Mouse (Mus musculus): ENCODE data around the gene Lpcat2.
"Not testable (repeated sequence)": the region's sequence is repeated elsewhere in the genome, so short reads cannot be mapped to it uniquely, and the experiment has no call there.

The Lpcat2 gene

DNA sequence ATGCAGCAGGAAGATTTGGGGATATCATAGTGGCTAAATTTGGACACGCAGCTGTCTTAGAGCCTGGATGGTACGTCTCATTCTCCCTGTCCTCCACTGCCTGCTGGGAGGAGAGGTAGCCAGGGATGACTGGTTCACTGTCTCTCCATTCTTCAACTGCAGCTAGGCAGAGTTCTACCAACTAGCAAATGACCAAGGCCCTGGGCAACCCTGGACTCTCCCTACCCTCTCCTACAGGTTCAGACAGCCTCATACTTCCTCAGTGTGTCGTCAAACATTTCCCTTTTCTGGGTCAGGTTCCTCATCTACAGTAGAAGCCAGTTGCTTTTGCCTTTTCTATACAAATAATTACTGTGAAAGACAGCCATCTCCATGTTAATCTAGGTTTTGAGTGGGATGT, 466 bp upstream of the Lpcat2 start:
- DNase-seq: no peak

GRCm38 (mm10) chr8:92856273-92856986, 1.3 kb downstream of the Lpcat2 start:
- no peak for DNase-seq

- DNase-seq: no peak
Observed at GRCm38 (mm10) chr8:92858475-92859182, 3.5 kb downstream of the Lpcat2 start.

DNA sequence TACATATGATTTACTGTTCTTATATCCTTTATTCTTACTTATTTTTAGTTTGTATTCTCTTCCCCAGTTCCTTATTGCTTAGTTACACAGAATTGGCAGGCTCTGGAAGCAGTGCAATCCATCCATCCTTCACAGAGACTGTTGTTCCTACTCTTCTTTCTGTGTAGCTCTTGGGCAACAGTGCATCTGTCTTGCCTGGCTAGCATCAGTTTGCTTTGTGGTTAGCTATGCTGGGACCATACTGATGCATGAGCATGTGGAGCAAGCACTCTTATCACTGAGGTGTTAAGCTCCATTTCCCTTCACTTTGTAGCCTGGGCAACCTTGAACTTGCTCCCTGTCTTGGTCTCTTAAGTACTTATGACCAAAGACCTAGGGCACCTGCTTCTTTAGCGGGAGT, 6.8 kb downstream of the Lpcat2 start:
- no peak for DNase-seq

GRCm38 (mm10) chr8:92870281-92870680, 15.1 kb downstream of the Lpcat2 start:
- no peak for DNase-seq

GRCm38 (mm10) chr8:92872063-92872759, 17.1 kb downstream of the Lpcat2 start:
- DNase-seq: no peak

GRCm38 (mm10) chr8:92875795-92876194, 20.7 kb downstream of the Lpcat2 start:
- no peak for DNase-seq

- DNase-seq: no peak
Observed at GRCm38 (mm10) chr8:92881247-92881646, 26.1 kb downstream of the Lpcat2 start.

DNA sequence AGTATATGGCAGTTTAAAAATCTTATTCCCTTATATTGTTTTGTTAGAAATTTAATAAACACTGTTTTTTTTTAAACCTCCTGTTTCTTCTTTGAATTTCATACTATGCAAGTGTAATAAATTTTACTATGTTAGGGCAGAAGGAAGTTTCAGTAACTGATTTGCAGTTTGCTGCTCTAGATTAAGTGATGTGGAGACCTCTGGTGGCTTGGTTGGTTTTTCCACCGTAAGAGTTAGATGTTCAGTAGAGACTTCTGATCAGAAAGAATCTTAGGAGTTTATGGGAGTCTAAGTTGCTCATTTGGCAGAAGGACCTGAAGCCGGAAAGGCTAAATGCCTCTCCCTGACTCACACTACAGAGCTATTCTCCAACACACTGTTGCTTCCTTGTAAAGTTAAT, 28.6 kb downstream of the Lpcat2 start:
- no peak for DNase-seq

DNA sequence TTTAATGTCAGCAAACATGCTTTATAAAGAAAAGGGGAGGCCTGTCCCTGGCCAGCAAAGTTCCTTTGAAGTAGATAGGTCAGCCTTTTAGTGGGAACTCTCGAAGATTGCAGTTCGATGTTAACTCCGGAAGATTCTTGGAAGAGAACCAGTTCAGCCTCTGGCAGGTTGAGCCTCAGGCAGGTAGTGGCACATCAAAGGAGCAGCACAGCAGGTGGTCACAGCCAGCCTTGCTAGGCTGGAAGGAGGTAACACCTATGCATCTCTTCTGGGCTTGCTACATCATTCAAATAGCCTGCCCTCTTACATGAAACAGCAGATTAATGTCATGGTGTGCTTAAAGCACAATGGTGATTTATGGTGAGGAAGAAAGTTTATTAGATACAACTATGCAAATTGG, 37.1 kb downstream of the Lpcat2 start:
- not testable (repeated sequence) for DNase-seq

- DNase-seq: no peak
Observed at GRCm38 (mm10) chr8:92893870-92894269, 38.7 kb downstream of the Lpcat2 start.

DNA sequence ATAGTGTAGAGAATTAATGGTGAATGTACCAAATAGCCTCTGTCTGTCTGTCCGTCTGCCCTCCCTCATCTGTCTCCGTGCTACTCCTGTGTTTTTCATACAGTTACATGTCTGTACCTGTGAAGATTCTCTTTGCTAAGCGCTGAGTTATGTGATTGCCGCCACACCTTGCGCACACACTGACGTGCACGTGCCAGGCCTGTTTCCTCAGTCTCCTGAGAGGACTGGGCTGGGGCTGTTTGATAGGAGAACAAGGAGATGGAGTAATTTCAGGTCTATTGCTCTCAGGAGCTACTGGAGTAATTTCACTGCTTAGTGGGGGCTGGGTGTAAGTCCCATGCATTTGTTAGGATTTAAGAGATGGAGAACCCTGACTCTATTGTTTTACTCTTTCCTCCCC, 39.9 kb downstream of the Lpcat2 start:
- no peak for DNase-seq

DNA sequence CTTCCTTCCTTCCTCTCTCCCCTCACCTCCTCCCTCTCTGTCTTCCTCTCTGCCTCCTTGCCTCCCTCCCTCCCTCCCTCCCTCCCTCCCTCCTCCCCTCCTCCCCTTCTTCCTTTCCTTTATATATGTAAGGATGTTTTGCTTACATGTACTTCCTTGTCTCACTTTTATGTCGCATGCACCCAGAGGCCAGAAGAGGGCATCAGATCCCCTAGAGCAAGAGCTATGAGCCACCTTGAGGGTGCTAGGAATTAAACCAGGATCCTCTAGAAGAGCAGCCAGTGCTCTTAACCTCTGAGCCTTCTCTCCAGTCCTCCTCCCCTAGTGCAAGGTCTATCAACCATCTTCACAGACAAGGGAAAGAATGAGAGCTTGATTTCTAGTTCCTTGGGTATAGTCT, 40.9 kb downstream of the Lpcat2 start:
- DNase-seq: no peak

- DNase-seq: no peak
Observed at GRCm38 (mm10) chr8:92896611-92897010, 41.5 kb downstream of the Lpcat2 start.

- DNase-seq: no peak
Observed at GRCm38 (mm10) chr8:92897794-92898193, 42.7 kb downstream of the Lpcat2 start.

DNA sequence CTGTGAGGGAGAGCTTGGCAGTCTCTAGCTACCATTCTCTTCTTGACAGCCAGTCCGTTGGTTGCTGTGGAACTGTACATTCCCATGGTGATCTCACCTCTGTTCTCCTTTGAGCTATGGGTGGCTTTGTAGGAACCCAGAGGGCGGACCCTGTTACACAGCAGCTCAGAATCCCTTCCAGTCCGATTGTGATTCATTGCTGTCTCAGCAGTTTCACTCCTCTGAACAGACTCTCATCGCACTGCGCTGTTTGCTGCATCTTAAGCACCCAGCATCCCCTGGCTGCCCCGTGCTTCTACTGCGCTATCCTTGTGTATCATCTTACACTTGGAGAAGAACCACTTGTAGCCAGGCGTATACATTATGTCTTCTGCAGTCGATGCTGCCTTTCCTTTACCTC, 44.5 kb downstream of the Lpcat2 start:
- DNase-seq: no peak

- DNase-seq: no peak
Observed at GRCm38 (mm10) chr8:92901107-92901506, 46.0 kb downstream of the Lpcat2 start, which contains the start of gene Capns2. Gene Capns2 (plus strand): TSS chr8:92901407.

- DNase-seq: no peak
Observed at GRCm38 (mm10) chr8:92902981-92903380, 47.8 kb downstream of the Lpcat2 start.

DNA sequence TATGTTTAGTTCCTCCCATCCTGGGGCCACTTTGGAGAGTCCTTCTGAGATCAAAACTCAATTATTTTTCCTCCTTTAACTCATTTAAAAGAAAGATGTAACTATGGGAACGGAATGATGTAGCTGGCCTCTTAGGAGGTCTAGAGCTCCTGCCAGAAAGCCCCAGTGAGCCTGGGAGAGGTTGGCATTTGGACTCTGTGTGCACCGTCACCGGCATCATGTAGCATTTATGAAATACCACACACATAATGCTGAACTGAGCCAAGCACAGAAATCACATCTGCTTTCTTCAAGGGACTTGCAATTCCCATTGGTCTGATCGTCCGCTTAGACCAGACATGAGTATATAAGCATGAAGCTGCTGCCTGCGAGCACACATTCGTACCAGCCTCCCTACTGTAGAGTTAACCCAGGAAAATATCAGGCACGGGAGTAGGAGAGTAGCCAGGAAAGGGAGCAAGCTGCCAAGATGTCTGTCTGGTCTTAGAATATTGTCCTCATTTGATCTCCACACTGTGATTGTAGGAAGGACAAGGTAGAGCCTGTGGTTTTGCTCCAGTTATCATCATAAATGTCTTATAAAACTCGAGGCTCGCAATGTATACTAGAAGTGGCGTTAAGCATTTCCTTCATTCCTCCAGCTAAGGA, 48.5 kb downstream of the Lpcat2 start:
- DNase-seq: no peak

- DNase-seq: no peak
Observed at GRCm38 (mm10) chr8:92906553-92906952, 51.4 kb downstream of the Lpcat2 start.

DNA sequence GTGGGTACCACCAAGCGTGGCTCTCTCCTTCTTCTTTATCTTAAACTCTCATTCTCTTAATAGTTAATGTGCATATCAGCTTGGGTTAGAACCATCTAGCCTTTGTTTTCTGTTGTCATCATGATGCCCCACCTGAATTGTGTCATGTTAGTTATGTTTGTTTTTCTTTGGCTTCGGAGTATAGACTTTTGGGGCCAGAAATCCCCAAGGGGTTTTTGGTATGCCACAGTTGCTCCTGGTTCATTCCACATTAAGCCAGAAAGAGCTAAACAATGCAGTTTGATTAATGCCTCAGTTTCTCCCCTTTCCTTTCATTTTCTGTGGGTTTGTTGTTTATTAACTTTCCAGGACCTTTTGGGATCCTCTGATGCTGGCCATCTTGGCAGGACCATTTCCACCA, 53.3 kb downstream of the Lpcat2 start:
- DNase-seq: no peak

- no peak for DNase-seq
Observed at GRCm38 (mm10) chr8:92911477-92911876, 56.3 kb downstream of the Lpcat2 start.

DNA sequence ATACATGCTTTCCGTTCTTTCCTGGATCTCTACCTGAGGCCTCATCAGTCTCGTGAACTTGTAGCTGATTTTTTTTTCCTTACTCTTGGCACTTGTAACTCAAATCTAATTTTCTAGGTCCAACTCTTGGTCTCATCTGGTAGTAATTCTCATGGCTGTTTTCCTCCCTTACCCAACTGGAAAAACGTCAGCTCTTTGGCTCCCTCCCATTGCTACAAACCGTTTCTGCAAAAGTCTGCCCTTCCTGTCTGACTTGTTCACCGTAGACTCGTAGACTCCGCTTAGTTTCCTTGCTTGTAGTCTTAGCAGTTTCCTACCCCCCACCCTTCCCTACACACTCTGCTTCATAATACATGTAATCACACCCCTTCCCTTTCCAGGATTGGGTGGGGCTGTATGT, 58.3 kb downstream of the Lpcat2 start:
- DNase-seq: no peak
